Mouse (Mus musculus) thymus, postnatal 14 days (tissue): ENCODE results near the gene Vwa3b.
A peak's percentile ranks its signal among the peaks of the same experiment; 100 is the strongest.

Experiments used
- DNase-seq: peaks from one replicate; pipeline ENCODE4 v3.0.0; 2021

Vwa3b gene

GRCm38 (mm10) chr1:37011626-37012209, 14.7 kb upstream of the Vwa3b start:
- DNase-seq, result no peak

DNA sequence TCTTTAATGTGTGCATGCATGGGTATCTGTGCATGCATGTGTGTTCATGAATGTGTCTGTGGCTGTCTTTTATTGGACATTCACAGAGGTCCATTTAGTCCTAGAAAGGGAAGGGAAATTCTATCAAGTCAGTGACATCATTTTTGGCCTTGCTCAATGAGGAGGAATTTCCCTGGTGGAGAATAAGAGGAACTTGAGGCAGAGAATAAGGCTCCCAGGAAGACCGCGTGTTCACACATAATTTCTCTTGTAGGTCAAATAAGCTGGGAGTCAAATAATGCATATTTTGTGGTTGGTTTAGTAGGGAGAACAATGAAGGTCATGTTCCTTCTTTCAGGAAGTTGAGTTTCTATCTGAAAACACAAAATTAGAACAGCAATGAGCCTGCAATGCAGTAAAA, 13.4 kb upstream of the Vwa3b start:
- no peak for DNase-seq

- no peak for DNase-seq
Measured at GRCm38 (mm10) chr1:37013687-37014086, 12.7 kb upstream of the Vwa3b start.

DNA sequence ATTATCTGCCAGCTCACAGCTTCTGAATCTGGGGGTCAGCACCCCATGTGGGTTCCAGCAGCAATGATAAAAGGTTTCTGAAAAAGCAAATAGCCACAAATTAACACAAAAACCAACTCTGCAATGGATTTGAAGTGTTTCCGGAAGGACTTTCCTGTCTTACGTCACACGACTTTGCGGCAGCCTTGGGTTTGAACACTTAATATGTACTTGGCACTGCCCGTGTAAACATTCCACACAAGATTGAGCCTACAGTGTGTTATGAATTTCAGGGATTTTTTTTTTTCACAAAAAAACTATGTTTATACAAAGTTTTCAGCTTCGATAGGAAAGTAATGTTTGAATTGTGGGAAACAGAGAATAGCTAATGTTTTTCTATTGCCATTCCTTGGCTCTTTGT, 7.4 kb upstream of the Vwa3b start:
- DNase-seq, result no peak

- peak; percentile 23 for DNase-seq
Measured at GRCm38 (mm10) chr1:37022704-37023103, 3.7 kb upstream of the Vwa3b start.

DNA sequence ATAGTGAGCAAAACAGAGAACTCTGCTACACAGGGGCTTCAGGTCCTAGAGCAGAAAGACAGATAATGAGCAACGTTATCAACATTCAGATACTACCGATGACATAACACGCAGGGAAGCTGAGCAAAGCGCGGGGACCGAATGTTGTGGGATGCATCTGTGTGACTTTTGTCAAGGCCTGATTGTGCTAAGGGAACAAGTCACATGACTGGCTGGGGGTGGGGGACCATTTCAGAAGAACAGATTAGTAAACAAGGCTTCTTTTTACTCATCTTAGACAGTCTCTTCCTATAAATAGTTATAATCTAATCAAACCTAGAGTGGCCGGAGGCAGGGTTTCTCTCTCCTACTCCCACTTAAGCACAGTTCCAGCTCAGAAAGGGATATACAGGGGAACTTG, 1.7 kb upstream of the Vwa3b start:
- no peak for DNase-seq

DNA sequence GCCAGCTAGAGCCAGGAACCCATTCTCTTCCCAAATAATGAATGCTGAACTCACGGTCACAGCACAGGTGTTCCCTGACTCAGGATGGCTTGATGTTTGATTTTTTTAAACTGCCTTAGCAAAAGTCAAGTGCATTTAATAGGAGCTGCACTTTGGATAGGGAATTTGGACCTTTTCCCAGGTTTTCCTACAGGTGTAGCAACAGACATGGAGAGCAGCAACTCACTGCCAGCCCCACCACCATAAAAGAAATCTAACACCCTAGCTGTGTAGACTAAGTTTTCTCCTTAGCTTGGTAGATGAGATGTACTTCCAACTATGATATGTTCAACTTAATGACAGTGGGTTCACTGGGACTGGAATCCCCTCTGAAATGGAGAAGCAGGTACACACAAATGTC, 1.0 kb upstream of the Vwa3b start:
- no peak for DNase-seq

- DNase-seq, result no peak
Measured at GRCm38 (mm10) chr1:37026866-37027265, 470 bp downstream of the Vwa3b start.

DNA sequence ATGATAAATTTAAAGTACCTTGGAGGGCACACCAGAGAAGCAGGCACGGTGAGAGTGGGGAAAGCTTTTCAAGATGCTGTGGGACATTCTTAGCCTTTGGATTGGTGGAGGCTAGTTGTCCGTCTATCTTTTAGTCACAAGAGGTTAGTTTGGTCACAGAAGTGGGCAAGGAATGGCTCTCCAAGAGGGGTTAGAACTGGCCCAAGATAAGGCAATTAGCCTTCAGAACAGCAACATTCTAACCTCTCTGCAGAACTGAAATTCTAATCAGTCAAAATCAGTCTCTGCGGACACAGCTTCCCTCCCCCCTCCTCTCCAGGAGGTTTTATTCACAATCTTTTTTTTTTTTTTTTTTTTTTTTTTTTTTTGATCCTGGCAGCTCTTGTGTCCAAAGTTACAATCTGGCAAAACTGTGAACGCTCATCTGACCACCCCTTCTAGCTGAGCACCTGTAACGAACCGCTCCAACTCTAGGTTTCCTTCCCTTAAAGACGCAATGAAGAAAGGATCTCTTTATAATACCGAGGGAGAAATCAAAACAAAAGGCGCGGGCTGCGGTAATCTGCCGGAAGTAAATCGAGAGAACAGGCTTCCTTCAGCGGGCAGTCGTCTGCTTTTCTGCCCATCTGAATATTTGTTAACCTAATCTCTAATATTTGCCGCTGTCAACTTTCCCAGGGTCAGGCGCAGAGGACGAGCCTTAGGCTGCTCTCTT, 2.2 kb downstream of the Vwa3b start:
- no peak for DNase-seq

DNA sequence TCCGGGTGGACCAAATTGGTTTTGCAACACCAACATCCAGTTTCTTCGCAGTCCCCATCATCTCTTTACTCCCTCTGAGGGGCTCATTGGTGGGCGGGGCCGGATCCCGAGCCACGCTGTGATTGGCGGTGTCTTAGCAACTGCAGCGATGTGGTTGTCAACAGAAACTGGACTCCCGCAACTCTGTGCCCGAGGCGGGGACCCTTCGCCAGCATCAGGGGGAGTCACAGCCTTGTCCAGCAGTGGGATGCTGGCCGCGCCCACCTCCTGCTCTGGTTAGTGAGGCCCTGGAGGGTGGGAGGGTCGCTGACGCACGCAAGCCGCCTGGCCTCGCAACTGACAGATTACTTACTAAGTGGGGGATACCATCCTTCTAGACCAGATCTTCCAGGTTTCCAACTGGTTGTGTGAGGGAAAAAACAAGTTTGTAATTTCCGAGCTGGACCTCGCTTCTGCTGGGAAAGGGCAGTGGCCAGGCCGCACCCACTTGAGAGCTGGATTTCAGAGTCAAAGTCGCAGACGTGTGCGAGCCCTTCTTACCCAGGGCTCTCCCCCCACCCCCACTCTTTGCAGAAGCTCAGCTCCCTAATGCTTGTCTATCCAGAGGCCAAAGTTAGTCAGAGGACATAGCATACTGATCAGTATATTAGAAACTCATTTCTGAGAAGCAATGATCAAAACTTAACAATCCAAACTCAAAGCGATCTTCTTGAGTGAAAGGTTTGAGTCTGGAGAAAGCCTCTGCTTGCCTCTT, 2.9 kb downstream of the Vwa3b start:
- peak; percentile 71 for DNase-seq

GRCm38 (mm10) chr1:37029942-37030341, 3.5 kb downstream of the Vwa3b start:
- DNase-seq, result no peak

DNA sequence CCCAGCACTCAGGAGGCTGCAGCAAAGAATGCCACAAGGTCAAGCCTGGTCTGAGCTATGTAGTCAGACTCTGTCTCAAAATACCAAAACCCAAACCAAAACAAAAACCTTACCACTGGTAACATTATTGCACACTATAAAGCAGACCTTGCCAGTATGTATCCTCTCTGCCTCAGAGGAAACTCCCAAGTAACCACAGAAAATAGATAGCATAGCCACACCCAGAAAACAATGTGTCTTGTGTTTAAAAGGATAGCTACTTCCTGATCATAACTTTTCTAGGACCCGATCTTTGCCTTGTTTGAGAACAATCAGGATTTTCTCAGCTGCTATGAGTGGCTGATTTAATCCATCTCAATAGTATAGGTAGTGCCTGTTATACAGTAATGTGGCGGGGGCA, 4.3 kb downstream of the Vwa3b start:
- no peak for DNase-seq

DNA sequence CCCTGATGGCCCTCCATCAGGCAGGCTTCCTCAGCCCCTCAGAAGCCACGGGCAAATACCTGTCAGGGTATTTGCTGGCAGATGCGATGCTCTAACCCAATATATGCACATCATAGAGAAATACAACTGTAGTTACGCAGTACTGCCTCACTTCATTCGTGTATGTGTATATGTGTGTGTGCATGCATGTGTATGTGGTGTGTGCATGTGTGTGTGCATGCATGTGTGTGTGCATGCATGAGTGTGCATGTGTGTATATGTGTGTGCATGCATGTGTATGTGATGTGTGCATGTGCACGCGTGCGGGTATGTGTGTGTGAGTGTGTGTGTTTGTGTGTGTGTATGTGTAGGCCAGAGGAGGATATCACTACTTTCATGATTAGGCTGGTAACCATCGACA, 9.5 kb downstream of the Vwa3b start:
- DNase-seq, result no peak

DNA sequence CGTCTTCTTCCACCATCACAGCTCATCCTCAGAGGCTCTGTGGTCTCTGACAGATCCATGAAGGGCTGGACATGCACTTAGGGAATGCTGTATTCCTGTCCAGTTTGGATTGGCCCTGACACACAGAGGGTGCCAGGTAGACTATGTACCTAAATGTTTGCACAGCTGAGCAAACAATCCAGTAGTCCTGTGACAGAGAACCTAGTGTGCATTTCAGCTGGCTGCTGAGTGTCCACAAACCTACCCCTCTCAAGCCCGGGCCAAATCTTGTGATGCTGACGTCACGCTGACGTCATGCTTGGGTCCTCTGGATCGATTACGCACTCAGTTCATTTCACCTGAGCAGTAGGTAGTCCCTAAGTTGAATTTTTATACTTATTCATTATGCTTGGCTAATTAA, 14.7 kb downstream of the Vwa3b start:
- DNase-seq, result no peak

DNA sequence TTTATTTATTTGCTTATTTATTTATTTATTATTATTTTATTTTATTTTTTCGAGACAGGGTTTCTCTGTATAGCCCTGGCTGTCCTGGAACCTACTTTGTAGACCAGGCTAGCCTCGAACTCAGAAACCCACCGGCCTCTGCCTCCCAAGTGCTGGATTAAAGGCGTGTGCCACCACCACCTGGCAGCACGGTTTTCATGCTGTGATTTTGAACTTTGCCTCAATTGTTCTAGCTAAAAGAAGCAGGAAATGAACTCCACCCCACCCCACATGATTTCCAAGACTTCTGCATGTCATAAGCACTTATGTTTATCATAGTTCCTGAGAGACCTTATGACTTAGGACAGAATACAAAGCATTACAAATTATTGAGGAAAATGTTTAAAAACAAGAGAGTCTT, 15.5 kb downstream of the Vwa3b start:
- no peak for DNase-seq

DNA sequence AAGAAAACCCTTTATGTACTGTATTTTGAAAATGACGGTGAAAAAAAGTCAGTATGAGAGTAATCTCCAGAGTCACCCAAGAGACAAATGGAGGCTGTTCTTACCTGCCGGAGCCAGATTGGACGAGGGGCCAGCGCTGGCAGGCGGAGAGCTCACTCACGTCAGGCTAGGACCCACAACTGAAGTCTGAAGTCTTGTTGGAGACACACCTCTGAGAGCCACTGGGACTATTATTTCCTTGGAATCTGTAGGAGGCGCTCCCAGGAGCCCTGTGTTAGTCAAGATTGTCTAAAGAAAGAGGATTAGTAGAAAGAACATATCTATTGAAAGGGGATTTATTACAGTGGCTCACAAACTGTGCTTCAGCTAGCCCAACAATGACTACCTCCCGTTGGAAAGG, 16.4 kb downstream of the Vwa3b start:
- DNase-seq, result no peak

- DNase-seq, result no peak
Measured at GRCm38 (mm10) chr1:37043196-37043595, 16.8 kb downstream of the Vwa3b start.

GRCm38 (mm10) chr1:37045472-37045871, 19.1 kb downstream of the Vwa3b start:
- no peak for DNase-seq

GRCm38 (mm10) chr1:37049159-37049558, 22.8 kb downstream of the Vwa3b start:
- no peak for DNase-seq

GRCm38 (mm10) chr1:37053691-37054090, 27.3 kb downstream of the Vwa3b start:
- DNase-seq, result no peak

DNA sequence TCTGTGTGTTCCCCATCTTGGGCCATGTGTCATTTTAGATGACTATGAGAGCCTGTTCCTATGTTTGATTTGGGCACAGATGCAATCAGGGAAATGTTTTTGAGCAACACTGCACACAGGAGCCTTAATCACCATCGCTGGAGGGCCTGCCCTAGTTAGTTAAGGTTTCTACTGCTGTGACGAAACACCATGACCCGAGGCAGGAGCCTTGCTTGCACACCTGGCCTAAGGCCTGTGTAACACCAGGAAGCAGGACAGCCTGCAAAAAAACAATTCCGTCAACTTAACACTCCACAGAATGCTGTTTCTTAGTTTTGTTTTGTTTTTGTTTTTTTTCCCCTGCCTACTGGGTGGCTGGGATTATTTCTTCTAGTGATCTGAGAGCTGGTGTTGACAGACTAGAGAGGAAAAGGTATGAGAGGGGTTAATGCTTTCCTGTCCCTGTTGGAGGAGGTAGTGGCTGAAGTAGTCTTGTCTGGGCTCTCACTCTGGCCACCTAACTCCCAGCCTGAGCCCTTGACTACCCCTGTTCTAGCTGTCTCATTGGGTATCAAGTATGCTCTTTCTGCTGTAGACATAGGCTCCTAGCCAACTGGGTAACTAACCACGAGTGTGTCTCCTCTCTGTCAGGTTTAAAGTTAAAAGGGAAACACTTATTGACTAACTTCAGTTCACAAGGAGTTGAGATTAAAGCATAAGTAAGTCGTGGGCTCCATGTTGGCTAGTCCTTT, 30.6 kb downstream of the Vwa3b start:
- no peak for DNase-seq

DNA sequence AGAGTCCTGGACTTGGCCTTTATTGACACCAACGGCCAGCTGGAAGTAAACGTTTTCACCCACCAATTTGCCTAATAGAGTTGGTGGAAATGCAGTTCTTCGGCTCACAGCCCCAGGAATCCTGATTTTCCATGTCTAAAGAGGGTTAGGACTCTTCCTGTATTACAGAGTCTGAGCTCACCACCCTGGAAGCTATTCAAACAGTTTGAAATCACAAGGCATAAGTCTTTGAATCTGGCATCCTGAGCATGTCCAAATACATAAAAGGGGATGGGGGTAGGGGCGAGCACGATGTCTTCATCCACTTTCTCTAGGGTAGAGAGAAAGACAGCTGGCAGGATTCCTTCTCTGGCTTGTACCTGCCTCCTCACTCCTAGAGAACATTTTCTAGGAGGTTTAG, 34.5 kb downstream of the Vwa3b start:
- no peak for DNase-seq

GRCm38 (mm10) chr1:37063053-37063452, 36.7 kb downstream of the Vwa3b start:
- no peak for DNase-seq

- DNase-seq, result no peak
Measured at GRCm38 (mm10) chr1:37063841-37064240, 37.4 kb downstream of the Vwa3b start.
